Mouse (Mus musculus) CD8-positive naive resting alpha-beta T cell, adult 57 days (primary cell): ENCODE measurements around the gene Art4. TPM values are rescaled to one million over a fixed set of nuclear protein-coding genes. Genes with fewer than 3 reads are reported as not detected.

ENCODE experiments used
- total RNA-seq: library from RNA; stranded (reverse); gene quantifications from one replicate; pipeline ENCODE4 v1.2.4, GENCODE M21; 2023

Art4 gene
- total RNA-seq, result 9.0 TPM

DNA sequence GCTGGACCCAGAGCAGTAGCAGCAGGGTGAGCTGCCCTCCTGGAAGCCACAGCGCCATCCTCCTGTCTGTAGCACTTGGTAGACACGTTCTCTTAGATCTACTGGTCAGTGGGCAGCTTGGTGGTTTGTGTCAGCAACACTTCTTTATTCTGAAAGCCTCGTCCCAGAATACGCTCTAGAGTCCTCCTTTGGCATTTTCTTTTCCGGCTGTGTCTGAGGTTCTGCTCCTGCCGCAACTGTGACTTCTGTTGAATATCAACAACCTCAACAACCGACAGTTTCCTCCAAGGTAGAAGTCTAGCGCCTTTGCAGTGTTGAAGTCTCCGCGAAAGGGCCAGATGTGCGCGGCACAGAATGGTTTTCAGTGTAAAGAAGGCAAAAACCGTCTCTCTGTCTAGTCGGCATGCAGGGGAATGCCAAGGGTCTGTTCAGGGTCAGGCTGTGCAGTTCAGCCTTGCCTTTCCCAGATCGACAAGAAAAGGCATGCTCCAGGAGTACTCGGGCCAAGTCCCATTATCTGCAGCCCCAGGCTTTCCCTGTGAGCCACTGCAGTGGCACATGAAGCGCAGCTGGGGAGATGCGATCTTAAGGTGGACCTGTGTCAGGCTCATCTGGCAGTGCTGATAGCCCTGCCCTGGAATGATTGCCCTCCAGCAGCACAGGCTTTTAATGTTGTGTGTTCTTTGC lies at the start of gene Art4:
Art4 (minus strand) TSS at position 548 of the 687 bp plus-strand sequence.

DNA sequence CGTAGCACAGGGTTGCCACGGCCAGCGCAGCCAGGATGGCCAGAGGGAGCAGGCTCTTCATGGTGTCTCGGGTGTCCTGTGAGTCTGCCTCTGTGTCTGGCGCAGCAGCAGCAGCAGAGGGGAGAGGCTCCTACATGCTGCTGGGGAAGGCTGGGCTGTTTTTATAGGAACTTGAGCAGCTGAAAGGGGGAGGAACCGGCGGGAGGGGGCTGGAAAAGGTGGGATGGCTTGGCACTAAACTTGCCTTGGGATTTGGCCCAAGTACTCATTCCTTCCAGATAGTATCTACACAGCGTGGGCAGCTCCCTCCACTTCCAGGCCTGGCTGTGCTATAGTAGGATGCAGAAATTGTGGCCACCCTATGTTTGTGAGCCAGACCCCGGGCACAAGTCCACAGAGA lies 18.1 kb upstream of the Art4 start, which contains the start of gene Mgp:
Mgp (minus strand) TSS at position 154 of the 400 bp plus-strand sequence.

DNA sequence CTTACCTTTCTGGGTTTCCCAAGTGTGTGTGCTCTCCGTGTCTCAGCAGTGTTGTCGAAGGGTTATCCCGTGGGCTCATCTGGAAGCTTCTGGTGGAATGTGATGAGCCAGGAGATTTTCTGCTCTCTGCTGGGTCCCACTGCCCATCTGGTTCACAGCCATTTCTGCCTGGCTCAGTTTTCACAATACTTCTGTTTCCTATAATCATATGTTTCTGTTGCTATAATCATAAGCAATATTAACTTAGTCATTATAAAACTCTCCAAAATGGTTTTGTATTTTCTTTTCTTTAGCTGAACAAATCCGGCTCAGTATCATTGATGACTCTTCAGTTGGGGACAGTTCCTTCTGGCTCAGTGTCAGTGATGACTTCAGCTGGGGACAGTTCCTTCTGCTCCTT lies 22.2 kb downstream of the Art4 start, which contains the start of gene Smco3:
Smco3 (minus strand) TSS at position 101 of the 400 bp plus-strand sequence.

DNA sequence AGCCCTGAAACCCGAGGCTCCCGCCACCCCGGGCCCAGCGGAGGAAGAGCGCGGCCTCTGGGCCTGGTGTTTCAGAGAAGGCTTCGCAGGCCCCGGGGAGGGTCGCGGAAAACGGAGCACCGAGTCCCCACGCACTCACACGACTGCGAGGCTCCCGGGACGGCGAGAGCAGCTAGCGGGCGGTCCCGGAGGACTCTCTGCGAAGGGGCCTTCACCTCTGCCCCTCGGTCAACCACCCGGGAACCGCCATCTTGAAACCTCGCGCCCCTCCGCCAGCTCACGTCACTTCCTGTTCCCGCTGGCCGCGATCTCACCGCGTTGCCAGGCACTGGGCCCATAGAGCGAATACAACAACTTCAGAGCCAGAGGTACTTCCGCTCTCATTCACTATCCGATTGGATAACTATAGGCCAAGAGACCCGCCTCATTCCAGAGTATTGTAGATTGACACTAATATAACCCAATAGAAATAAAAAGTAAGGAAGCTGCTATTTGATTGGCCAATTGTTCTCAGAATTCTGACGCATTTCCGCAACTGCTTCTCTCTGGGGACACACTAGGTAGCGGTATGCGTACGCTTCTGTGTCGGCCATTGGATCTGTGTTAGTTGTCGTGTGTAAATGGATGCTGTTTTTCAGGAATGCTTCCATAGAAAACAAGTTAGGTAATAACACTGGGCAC lies 29.5 kb downstream of the Art4 start, which contains the start of gene Wbp11:
Wbp11 (minus strand) TSS at position 353 of the 681 bp plus-strand sequence.

GRCm38 (mm10) chr6:136827516-136827880 lies 30.0 kb downstream of the Art4 start, which contains the start of gene BC049715:
Gene BC049715 (plus strand): TSS chr6:136827626.

DNA sequence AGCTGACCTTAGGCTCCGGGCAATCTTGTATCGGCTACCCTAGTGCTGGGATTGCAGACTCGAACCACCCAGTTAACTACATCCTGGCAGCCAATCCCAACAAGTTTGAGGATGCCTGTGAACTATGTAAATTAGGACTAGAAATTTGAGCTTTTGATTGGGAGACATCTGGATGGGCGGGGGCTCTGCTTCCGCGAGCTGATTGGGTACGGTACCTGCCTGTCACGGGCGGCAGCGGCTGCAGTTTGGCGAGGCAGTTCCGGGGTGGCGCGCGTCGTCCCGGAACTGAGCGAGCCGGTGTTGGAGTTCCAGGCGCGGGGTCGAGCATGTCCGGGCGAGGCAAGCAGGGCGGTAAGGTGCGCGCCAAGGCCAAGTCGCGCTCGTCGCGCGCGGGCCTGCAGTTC lies 49.5 kb downstream of the Art4 start, which contains the start of gene H2afj:
H2afj (plus strand) TSS at position 231 of the 404 bp plus-strand sequence.

DNA sequence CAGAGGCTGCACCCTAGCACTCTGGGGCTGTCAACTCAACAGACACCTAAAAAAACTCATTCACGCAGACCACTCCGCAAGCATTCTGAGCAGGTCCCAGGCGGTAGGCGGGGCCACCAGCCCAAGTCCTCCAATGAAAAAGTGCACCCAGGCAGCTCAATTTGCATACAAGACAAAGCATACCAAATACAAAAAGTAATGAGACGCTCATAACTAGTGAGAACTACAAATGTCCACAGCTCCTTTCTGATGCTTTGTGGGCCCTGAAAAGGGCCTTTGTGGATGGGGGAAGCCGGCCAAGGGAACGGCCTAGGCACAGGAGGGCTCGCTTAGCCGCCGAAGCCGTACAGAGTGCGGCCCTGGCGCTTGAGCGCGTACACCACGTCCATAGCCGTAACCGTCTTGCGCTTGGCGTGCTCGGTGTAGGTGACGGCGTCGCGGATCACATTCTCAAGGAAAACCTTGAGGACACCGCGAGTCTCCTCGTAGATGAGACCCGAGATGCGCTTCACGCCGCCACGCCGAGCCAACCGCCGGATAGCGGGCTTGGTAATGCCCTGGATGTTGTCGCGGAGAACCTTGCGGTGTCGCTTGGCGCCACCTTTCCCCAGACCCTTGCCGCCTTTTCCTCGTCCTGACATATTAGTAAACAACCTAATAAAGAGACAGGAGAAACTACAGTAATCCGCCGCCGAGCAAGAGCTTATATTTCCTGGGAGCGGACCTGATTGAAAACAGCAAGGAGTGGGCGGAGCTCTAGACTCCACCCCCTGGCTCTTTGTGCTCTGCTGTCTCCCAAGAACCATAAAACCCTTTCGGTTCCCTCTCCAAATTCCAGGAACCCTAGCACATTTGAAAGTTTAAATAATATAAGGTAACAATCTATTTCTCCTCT lies 53.5 kb downstream of the Art4 start, which contains the start of gene Hist4h4:
Hist4h4 (minus strand) TSS at position 677 of the 895 bp plus-strand sequence.

Other genes starting within 250 kb of the Art4 start
- 11.8 TPM for gene Plbd1, start 195.8 kb downstream of the Art4 start, total RNA-seq
- gene Gucy2c, start 76.0 kb downstream of the Art4 start, total RNA-seq, result not detected
- 25.4 TPM for gene Hist4h4, start 53.3 kb downstream of the Art4 start, total RNA-seq
- gene H2afj, start 49.5 kb downstream of the Art4 start, total RNA-seq, result 70.5 TPM
- 5.0 TPM for gene BC049715, start 30.1 kb downstream of the Art4 start, total RNA-seq
- gene Wbp11, start 29.5 kb downstream of the Art4 start, total RNA-seq, result 182 TPM
- gene Smco3, start 22.3 kb downstream of the Art4 start, total RNA-seq, result not detected
- not detected for gene Mgp, start 18.1 kb upstream of the Art4 start, total RNA-seq
- 10.0 TPM for gene Erp27, start 64.4 kb upstream of the Art4 start, total RNA-seq
- gene Pde6h, start 66.1 kb upstream of the Art4 start, total RNA-seq, result not detected
- gene Arhgdib, start 84.2 kb upstream of the Art4 start, total RNA-seq, result 975 TPM